Mouse (Mus musculus) CH12.LX (cell line): ENCODE measurements around the gene Hivep2. TPM values are rescaled to one million over a fixed set of nuclear protein-coding genes. Genes with fewer than 3 reads are reported as not detected.
A peak's percentile ranks its signal among the peaks of the same experiment; 100 is the strongest.

Experiments used
- DNase-seq: peaks from one replicate; pipeline ENCODE4 v3.0.0-alpha.2; 2013; ENCODE audit errors: extremely low read depth
- H3K27ac ChIP-seq: 2 replicates; pipeline ENCODE4 v1.5.1; 2012; ENCODE audit warnings: low read depth, mild to moderate bottlenecking, control low read depth, moderate library complexity; ENCODE audit not compliant: insufficient read depth
- H3K27me3 ChIP-seq: replicated peaks from 2 replicates; pipeline ENCODE3; 2012; ENCODE audit warnings: inconsistent platforms
- H3K36me3 ChIP-seq, 2 experiments: replicated peaks in 1 of 2; 2 replicates each; pipeline versions ENCODE3 to v1.6.1; 2012; ENCODE audit warnings: inconsistent platforms in 1 of 2, low read length in 1 of 2, mild to moderate bottlenecking in 1 of 2, mixed read lengths in 1 of 2, moderate library complexity in 1 of 2; ENCODE audit not compliant: control insufficient read depth in 1 of 2, insufficient read depth in 1 of 2
- H3K4me1 ChIP-seq, 2 experiments: 2 replicates each; pipeline ENCODE4 v1.6.1; 2012; ENCODE audit warnings: inconsistent platforms in 1 of 2, moderate library complexity in 1 of 2; ENCODE audit not compliant: insufficient read depth in 2 of 2, control insufficient read depth in 1 of 2
- H3K4me2 ChIP-seq: 2 replicates; pipeline ENCODE4 v1.6.1; 2012; ENCODE audit warnings: low read depth, mild to moderate bottlenecking, control low read depth; ENCODE audit not compliant: poor library complexity, insufficient read depth, severe bottlenecking
- H3K4me3 ChIP-seq, 3 experiments: fragments of 150-350 bp in 1 of 3; sonication (generic) in 1 of 3; replicated peaks in 1 of 3; 2 replicates each; pipeline versions ENCODE3 to v1.5.1; 2011 to 2012; ENCODE audit warnings: low read depth in 2 of 3, low read length in 2 of 3, mild to moderate bottlenecking in 2 of 3, moderate library complexity in 2 of 3, control low read depth in 1 of 3, improper control_type of control experiment in 1 of 3, inconsistent platforms in 1 of 3, mixed read lengths in 1 of 3; ENCODE audit not compliant: poor library complexity in 1 of 3
- H3K79me2 ChIP-seq: replicated peaks from 2 replicates; pipeline ENCODE4 v1.6.1; 2012; ENCODE audit warnings: mild to moderate bottlenecking, moderate library complexity; ENCODE audit not compliant: control insufficient read depth, poor library complexity, insufficient read depth, severe bottlenecking; ENCODE audit errors: extremely low read depth
- H3K9ac ChIP-seq: 2 replicates; pipeline ENCODE4 v1.6.1; 2012; ENCODE audit warnings: low read depth, mild to moderate bottlenecking, control low read depth, moderate library complexity; ENCODE audit not compliant: insufficient read depth
- H3K9me3 ChIP-seq: replicated peaks from 2 replicates; pipeline ENCODE3; 2012; ENCODE audit warnings: low read length, inconsistent platforms, mixed read lengths
- BHLHE40 ChIP-seq: IDR thresholded peaks from 2 replicates; pipeline ENCODE4 v1.6.1; 2011; ENCODE audit warnings: mild to moderate bottlenecking, low read depth, low read length, improper control_type of control experiment
- CHD1 ChIP-seq: IDR thresholded peaks from 2 replicates; pipeline ENCODE4 v1.6.1; 2012; ENCODE audit warnings: low read depth, low read length, improper control_type of control experiment, inconsistent platforms
- CTCF ChIP-seq, 2 experiments: IDR thresholded peaks in 1 of 2; conservative IDR thresholded peaks in 1 of 2; 2 replicates each; pipeline ENCODE4 v1.5.1; 2011 to 2012; ENCODE audit warnings: low read depth in 2 of 2, low read length in 2 of 2, improper control_type of control experiment in 1 of 2, inconsistent platforms in 1 of 2, mild to moderate bottlenecking in 1 of 2, moderate library complexity in 1 of 2
- EP300 ChIP-seq: IDR thresholded peaks from 2 replicates; pipeline ENCODE4 v1.6.1; 2011; ENCODE audit warnings: low read length, improper control_type of control experiment
- IRF4 ChIP-seq: IDR thresholded peaks from 2 replicates; pipeline ENCODE4 v1.6.1; 2014; ENCODE audit warnings: low read depth, mild to moderate bottlenecking, inconsistent platforms, low read length, improper control_type of control experiment
- JUND ChIP-seq: conservative IDR thresholded peaks from 2 replicates; pipeline ENCODE4 v1.6.1; 2011; ENCODE audit warnings: low read depth, low read length, improper control_type of control experiment
- MAFK ChIP-seq: IDR thresholded peaks from 2 replicates; pipeline ENCODE4 v1.6.1; 2011; ENCODE audit warnings: low read length, improper control_type of control experiment; ENCODE audit not compliant: insufficient replicate concordance
- MAX ChIP-seq: IDR thresholded peaks from 2 replicates; pipeline ENCODE4 v1.6.1; 2011; ENCODE audit warnings: low read length, improper control_type of control experiment
- MAZ ChIP-seq: IDR thresholded peaks from 2 replicates; pipeline ENCODE4 v1.6.1; 2012; ENCODE audit warnings: low read depth, mild to moderate bottlenecking, inconsistent platforms, low read length, improper control_type of control experiment, moderate library complexity
- MYC ChIP-seq: IDR thresholded peaks from 2 replicates; pipeline ENCODE4 v1.6.1; 2011; ENCODE audit warnings: low read depth, mild to moderate bottlenecking, improper control_type of control experiment, low read length
- PAX5 ChIP-seq: IDR thresholded peaks from 2 replicates; pipeline ENCODE4 v1.6.1; 2012; ENCODE audit warnings: low read length, inconsistent platforms, mixed read lengths
- SIN3A ChIP-seq: IDR thresholded peaks from 2 replicates; pipeline ENCODE4 v1.6.1; 2012; ENCODE audit warnings: low read length, improper control_type of control experiment, inconsistent platforms
- TCF12 ChIP-seq: IDR thresholded peaks from 2 replicates; pipeline ENCODE4 v1.6.1; 2014; ENCODE audit warnings: low read depth, mild to moderate bottlenecking, inconsistent platforms, low read length, improper control_type of control experiment
- USF1 ChIP-seq: IDR thresholded peaks from 2 replicates; pipeline ENCODE4 v1.6.1; 2014; ENCODE audit warnings: low read depth, mild to moderate bottlenecking, inconsistent platforms, low read length, improper control_type of control experiment
- ZMIZ1 ChIP-seq: IDR thresholded peaks from 2 replicates; pipeline ENCODE4 v1.6.1; 2012; ENCODE audit warnings: low read depth, mild to moderate bottlenecking, inconsistent platforms, low read length, improper control_type of control experiment
- ZNF384 ChIP-seq: IDR thresholded peaks from 2 replicates; pipeline ENCODE4 v1.6.1; 2012; ENCODE audit warnings: low read depth, low read length, improper control_type of control experiment, inconsistent platforms
- dilution Hi-C: fragments of 300-500 bp; cut with MboI; formaldehyde crosslinking; loops from 2 replicates; pipeline ENCODE4 v1.14.3; 2020; ENCODE audit warnings: low sequenced_read_pairs; ENCODE audit not compliant: extremely low pct_unique_long_range_greater_than_20kb, extremely low pct_ligation_motif_present
- in situ Hi-C: fragments of 300-500 bp; cut with MboI; formaldehyde crosslinking; loops from 3 replicates; pipeline ENCODE4 v1.14.3; 2019; ENCODE audit warnings: low sequenced_read_pairs, low pct_ligation_motif_present, low pct_unique_long_range_greater_than_20kb, mixed read lengths
- polyA plus RNA-seq: library from polyadenylated mRNA; unstranded; fragments of >175 nt; gene quantifications from 2 replicates; pipeline ENCODE4 v1.2.1, GENCODE M21; 2012; ENCODE audit warnings: low read depth; ENCODE audit not compliant: insufficient read length
- total RNA-seq, 2 experiments: library from RNA; depleted of rRNA; stranded (reverse); fragments of 300-350 nt in 1 of 2; fragments of >200 nt in 1 of 2; gene quantifications; 2 replicates each; pipeline ENCODE4 v1.2.3; 2012 to 2014

Gene Hivep2
- total and polyA plus RNA-seq, 3 experiments = 0.59 to 2.7 (median 1.4) TPM

DNA sequence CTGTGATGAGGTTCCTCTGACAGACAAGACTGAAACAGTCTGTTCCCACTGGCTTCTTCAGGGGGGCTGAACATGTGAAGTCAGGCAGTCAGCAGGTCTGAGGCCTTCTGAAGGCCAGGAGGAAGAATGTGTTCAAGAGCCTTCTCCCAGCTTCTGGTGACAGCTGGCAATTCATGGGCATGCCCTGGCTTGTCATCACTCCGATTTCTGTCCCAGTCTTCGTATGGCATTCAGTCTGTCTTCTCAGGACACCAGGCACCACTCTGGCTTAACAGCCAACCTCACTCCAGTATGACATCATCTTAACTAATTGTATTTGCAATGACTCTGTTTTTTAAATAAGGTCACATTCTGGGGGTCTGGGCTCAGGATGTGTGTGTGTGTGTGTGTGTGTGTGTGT lies 25.0 kb downstream of the Hivep2 start:
- Histone ChIP-seq H3K4me1 (peaks cover 35 to 59% of the 10 kb centered on the region in 2 experiments), H3K27ac (peak overlapping the region; percentile 30), H3K9me3 (no peaks in the 10 kb centered on the region)
- dilution Hi-C loops = no loop called here
- TF ChIP-seq USF1 (no peak), ZMIZ1 (no peak), CHD1 (peak; percentile 81), IRF4 (0 out of 2 replicates have a peak, but pooled peaks have one; percentile 8), SIN3A (no peak), BHLHE40 (no peak), MYC (0 out of 2 replicates have a peak, but pooled peaks have one; percentile 37), EP300 (peak; percentile 17; the same call in 1 of the 2 replicates), MAX (no peak), JUND (no peak), CTCF (conservative IDR thresholded peaks at IDR 0.05 in 1 of 2, IDR thresholded peaks at IDR 0.05 in 1 of 2; ENCODE audit: low read depth in 2 of 2, low read length in 2 of 2) (no peak)
- TF ChIP-seq, all 38 proteins: peak for 4
- Histone ChIP-seq H3K27me3 (no peaks in the 10 kb centered on the region), H3K4me3 (no peak overlapping the region), H3K9ac (peak overlapping the region; percentile 31; the same call in 1 of the 2 replicates), H3K36me3 (no peaks in the 10 kb centered on the region), H3K4me2 (peak overlapping the region; percentile 25; the same call in 1 of the 2 replicates), H3K79me2 (peaks cover 2% of the 10 kb centered on the region; the same call in 1 of the 2 replicates)
- DNase-seq = no peak
- in situ Hi-C loops = no loop called here

DNA sequence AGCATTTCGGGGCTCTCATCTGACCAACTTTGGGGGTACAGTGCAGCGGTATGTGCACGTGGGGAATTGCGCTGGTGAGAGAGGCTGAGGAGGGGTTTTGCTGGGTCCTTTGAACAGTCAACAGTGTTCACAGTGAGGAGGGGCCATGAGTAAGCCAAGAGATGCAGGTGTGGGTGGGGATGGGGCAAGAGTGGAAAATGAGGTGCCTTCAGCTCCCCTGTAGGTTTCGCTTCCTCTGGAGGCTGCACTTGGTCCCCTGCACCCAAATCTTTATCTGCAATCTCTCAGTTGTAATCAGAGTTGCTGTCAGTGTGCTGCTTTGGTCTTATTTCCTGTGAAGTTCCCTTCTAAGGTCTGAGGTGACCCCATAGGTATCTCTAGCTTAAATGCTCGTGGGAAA lies 27.5 kb downstream of the Hivep2 start:
- Histone ChIP-seq H3K27ac (peak overlapping the region; percentile 51; the same call in 1 of the 2 replicates), H3K4me2 (peak overlapping the region; percentile 83), H3K4me1 (peaks cover 33 to 34% of the 10 kb centered on the region in 2 experiments), H3K9me3 (no peaks in the 10 kb centered on the region), H3K36me3 (no peaks in the 10 kb centered on the region), H3K4me3 (peak overlapping the region in 1 of 3 experiments; percentile 5), H3K79me2 (peaks cover 2% of the 10 kb centered on the region; the same call in 1 of the 2 replicates), H3K9ac (peak overlapping the region; percentile 5), H3K27me3 (no peaks in the 10 kb centered on the region)
- DNase-seq = peak; percentile 32
- TF ChIP-seq MAZ (0 out of 2 replicates have a peak, but pooled peaks have one; percentile 21), IRF4 (peak; percentile 86), PAX5 (no peak), TCF12 (peak; percentile 81), EP300 (peak; percentile 89), MAFK (no peak), ZNF384 (no peak)
- dilution Hi-C loops = no loop called here
- in situ Hi-C loops = no loop called here
